Mouse (Mus musculus): ENCODE data around the gene Atf7ip.

- TF ChIP-seq CTCF (IDR thresholded peaks at IDR 0.05; ENCODE audit: borderline replicate concordance, extremely low read depth, insufficient read depth, insufficient read length), result no peak
- TF ChIP-seq POLR2A (IDR thresholded peaks at IDR 0.05; ENCODE audit: borderline replicate concordance, extremely low read depth, insufficient read depth, insufficient read length, poor library complexity, severe bottlenecking), result no peak
Measured at GRCm38 (mm10) chr6:136629639-136630038, 123.7 kb downstream of the Atf7ip start.
